Mouse (Mus musculus): ENCODE data around the gene Eps8l3.

DNA sequence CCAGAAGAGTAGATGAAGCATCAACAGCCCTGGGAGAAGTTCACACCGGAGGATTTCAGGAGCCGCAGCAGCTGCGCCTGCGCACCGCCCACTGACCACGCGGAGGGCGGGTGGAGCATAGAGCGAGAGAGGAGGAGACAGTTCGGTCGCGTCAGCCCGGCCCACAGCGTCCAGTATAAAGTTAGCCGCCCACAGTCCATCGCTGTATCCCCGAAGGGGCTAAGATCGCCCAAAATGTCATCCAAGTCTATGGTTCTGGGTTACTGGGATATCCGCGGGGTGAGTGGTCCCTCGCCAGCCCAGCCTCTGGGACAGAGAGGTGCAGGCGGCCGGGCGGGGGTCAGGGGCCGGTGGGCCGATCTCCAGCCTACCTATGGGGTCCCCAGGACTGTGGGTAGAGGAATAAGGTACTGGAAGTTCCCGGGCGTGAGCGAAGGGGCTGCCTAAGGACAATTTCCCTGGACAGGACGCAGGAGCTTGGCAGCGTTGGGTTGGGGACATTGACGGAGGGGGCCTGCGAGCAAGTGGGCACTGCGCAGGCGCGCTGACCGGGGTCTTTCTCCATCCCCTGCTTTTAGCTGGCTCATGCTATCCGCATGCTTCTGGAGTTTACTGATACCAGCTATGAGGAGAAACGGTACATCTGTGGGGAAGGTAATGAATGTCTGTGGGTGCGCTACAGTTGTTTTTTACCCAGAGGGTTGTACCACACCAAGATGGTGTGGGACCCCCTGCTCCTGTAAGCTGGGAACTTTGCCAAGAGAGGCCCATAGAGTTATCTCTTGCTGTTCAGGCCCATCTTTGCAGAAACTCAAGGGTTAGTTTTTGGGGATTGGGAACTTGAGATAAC, 18.9 kb downstream of the Eps8l3 start, which contains the start of gene Gstm5:
- TF ChIP-seq POLR2AphosphoS2 (IDR thresholded peaks at IDR 0.05; ENCODE audit: insufficient read length, low read depth), result no peak
- TF ChIP-seq USF1 (IDR thresholded peaks at IDR 0.05; ENCODE audit: low read depth), result peak; percentile 9
- no peak for TF ChIP-seq E2F4 (IDR thresholded peaks at IDR 0.05; ENCODE audit: insufficient read depth)
- peak in 2 of 3 experiments; percentile 37 to 60 for TF ChIP-seq MYOG (IDR thresholded peaks at IDR 0.05; ENCODE audit: control insufficient read depth in 1 of 3, insufficient read depth in 1 of 3, insufficient read length in 2 of 3, low read depth in 2 of 3)
- peak; percentile 55 for TF ChIP-seq POLR2A (IDR thresholded peaks at IDR 0.05; ENCODE audit: insufficient read length, low read depth)
- no peak for TF ChIP-seq CEBPB (IDR thresholded peaks at IDR 0.05; ENCODE audit: insufficient read depth, poor library complexity, severe bottlenecking)
- TF ChIP-seq TCF12 (IDR thresholded peaks at IDR 0.05; ENCODE audit: insufficient read depth, poor library complexity, severe bottlenecking), result no peak
- TF ChIP-seq TCF3 (IDR thresholded peaks at IDR 0.05; ENCODE audit: insufficient read length, low read depth), result no peak
- TF ChIP-seq MAX (IDR thresholded peaks at IDR 0.05; ENCODE audit: low read depth), result no peak
- peak in 2 of 3 experiments; percentile 43 to 57 for TF ChIP-seq MYOD1 (IDR thresholded peaks at IDR 0.05; ENCODE audit: control insufficient read depth in 1 of 3, insufficient read length in 2 of 3, low read depth in 2 of 3)
